In the genomic region with DNA sequence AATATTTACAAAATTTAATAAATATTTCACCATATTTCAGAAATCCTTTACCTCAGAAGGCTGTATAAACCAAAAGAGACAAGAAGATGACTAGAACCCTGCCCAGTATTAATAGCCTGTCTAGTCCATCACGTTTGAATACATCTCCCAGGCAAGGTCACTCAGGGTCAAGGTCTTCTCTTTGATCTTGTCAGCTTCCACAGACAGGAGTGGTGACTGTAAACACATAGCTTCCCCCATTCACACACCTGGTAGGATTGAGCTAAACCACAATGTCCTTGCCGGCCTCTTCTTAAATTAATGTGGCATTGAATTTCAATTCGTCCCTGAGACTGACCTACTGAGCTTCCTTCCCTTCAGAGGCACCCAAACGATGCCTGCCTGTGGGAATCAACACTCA, we compare ENCODE assay signal across 18 mouse cellular contexts. TPM values are rescaled to one million over a fixed set of nuclear protein-coding genes. Genes with fewer than 3 reads are reported as not detected.
DNase-seq lines count a peak whose midpoint lies in the region; ATAC-seq and TF ChIP-seq lines count a peak whose summit lies in the region.
"Had no signal": no experiment of that assay in that cellular context is flagged by ENCODE, and none has a peak within 500 bp of the region (broad histone marks: within the 10 kb centered on the region; RNA-seq: fewer than 3 reads in every experiment).

No protein-coding gene starts in this region.

- H3K36me3 ChIP-seq in heart, embryonic 10.5 days: no peaks in the 10 kb centered on the region
- H3K36me3 ChIP-seq in liver, embryonic 11.5 days (ENCODE audit: control insufficient read depth, insufficient read depth, low read length): no peaks in the 10 kb centered on the region
- no peaks in the 10 kb centered on the region for H3K36me3 ChIP-seq in intestine, embryonic 15.5 days
- no peaks in the 10 kb centered on the region for H3K36me3 ChIP-seq in myocyte (ENCODE audit: control insufficient read depth, insufficient read depth)
- H3K36me3 ChIP-seq: embryonic facial prominence, embryonic 10.5 days; forebrain, embryonic 15.5 days; limb, embryonic 12.5 days; lung, embryonic 15.5 days; midbrain, embryonic 13.5 days had no signal

- H3K4me1 ChIP-seq in heart, embryonic 10.5 days: peaks cover 21% of the 10 kb centered on the region
- H3K4me1 ChIP-seq in liver, embryonic 11.5 days (replicated peaks; ENCODE audit: control insufficient read depth, insufficient read depth, low read length): peaks cover 12% of the 10 kb centered on the region
- 0 out of 2 replicates have a peak, but pooled peaks cover 12% of the 10 kb centered on the region for H3K4me1 ChIP-seq in intestine, embryonic 15.5 days (replicated peaks)

- H3ac ChIP-seq in myocyte (ENCODE audit: control insufficient read depth, insufficient read length): no peak overlapping the region

- H3K79me2 ChIP-seq in myocyte (ENCODE audit: control insufficient read depth, insufficient read depth): no peaks in the 10 kb centered on the region

- WGBS in heart, embryonic 10.5 days: 30% methylated on average over 4 of the region's 4 CpGs
- 39% methylated on average over 4 of the region's 4 CpGs for WGBS in liver, embryonic 11.5 days
- 14% methylated on average over 4 of the region's 4 CpGs for WGBS in intestine, embryonic 15.5 days

- H3K27me3 ChIP-seq in heart, embryonic 10.5 days (ENCODE audit: insufficient read depth, poor library complexity, severe bottlenecking): no peaks in the 10 kb centered on the region
- no peaks in the 10 kb centered on the region for H3K27me3 ChIP-seq in liver, embryonic 11.5 days (replicated peaks; ENCODE audit: control insufficient read depth, insufficient read depth, low read length)
- no peaks in the 10 kb centered on the region for H3K27me3 ChIP-seq in intestine, embryonic 15.5 days (replicated peaks)
- H3K27me3 ChIP-seq in myocyte (ENCODE audit: control insufficient read depth, insufficient read depth, insufficient read length): no peaks in the 10 kb centered on the region
- H3K27me3 ChIP-seq: forebrain, embryonic 15.5 days; limb, embryonic 12.5 days; lung, embryonic 15.5 days; midbrain, embryonic 13.5 days had no signal

- DNase-seq in heart, embryonic 10.5 days (ENCODE audit: low spot score): no peak
- DNase-seq in heart, adult 8-10 months (ENCODE audit: low spot score): no peak
- no peak for DNase-seq in liver, embryonic 11.5 days (ENCODE audit: low spot score)
- DNase-seq in liver: no peak
- DNase-seq in urinary bladder, postnatal 4 days (ENCODE audit: low spot score in 2 of 2): no peak
- DNase-seq in embryo, embryonic 10 days (ENCODE audit: low spot score): no peak
- DNase-seq: cerebellum, adult 11-12 months; thymus, postnatal 25 days had no signal

- H3K9me3 ChIP-seq in heart, embryonic 10.5 days: no peaks in the 10 kb centered on the region
- no peaks in the 10 kb centered on the region for H3K9me3 ChIP-seq in liver, embryonic 11.5 days (ENCODE audit: control insufficient read depth, low read length)
- no peaks in the 10 kb centered on the region for H3K9me3 ChIP-seq in intestine, embryonic 15.5 days
- H3K9me3 ChIP-seq: embryonic facial prominence, embryonic 10.5 days; forebrain, embryonic 15.5 days; limb, embryonic 12.5 days; lung, embryonic 15.5 days; midbrain, embryonic 13.5 days had no signal

- H3K4me3 ChIP-seq in heart, embryonic 10.5 days: no peak overlapping the region
- H3K4me3 ChIP-seq in liver, embryonic 11.5 days (ENCODE audit: low read depth, low read length): no peak overlapping the region
- H3K4me3 ChIP-seq in intestine, embryonic 15.5 days (replicated peaks): no peak overlapping the region
- H3K4me3 ChIP-seq in myocyte: no peak overlapping the region
- H3K4me3 ChIP-seq: embryonic facial prominence, embryonic 10.5 days; erythroblast, embryonic 14.5 days; forebrain, embryonic 15.5 days; left cerebral cortex, adult 2 months; limb, embryonic 12.5 days; lung, embryonic 15.5 days; midbrain, embryonic 13.5 days had no signal

- ATAC-seq in liver, embryonic 11.5 days (replicated peaks; ENCODE audit: low FRiP score): no peak
- ATAC-seq in intestine, embryonic 15.5 days: peak; percentile 5; the same call in 1 of the 2 replicates
- ATAC-seq: forebrain, embryonic 15.5 days; hindbrain, postnatal 0 days; midbrain, embryonic 13.5 days had no signal

- TF ChIP-seq POLR2A in myocyte (IDR thresholded peaks at IDR 0.05; ENCODE audit: insufficient read length, low read depth): no peak

- H3K9ac ChIP-seq in liver, embryonic 11.5 days (ENCODE audit: low read depth, low read length): no peak overlapping the region
- H3K9ac ChIP-seq in intestine, embryonic 15.5 days: no peak overlapping the region
- H3K9ac ChIP-seq: forebrain, embryonic 15.5 days; limb, embryonic 12.5 days; lung, embryonic 15.5 days; midbrain, embryonic 13.5 days had no signal

- peak overlapping the region; percentile 47; the same call in 1 of the 2 replicates for H3K27ac ChIP-seq in heart, embryonic 10.5 days
- H3K27ac ChIP-seq in liver, embryonic 11.5 days (ENCODE audit: low read depth, low read length): no peak overlapping the region
- H3K27ac ChIP-seq in intestine, embryonic 15.5 days: peak overlapping the region; percentile 42
- H3K27ac ChIP-seq: forebrain, embryonic 15.5 days; hindbrain, postnatal 0 days; left cerebral cortex, adult 2 months; limb, embryonic 12.5 days; lung, embryonic 15.5 days; midbrain, embryonic 13.5 days had no signal

- H3K4me2 ChIP-seq in liver, embryonic 11.5 days: 0 out of 2 replicates have a peak overlapping the region, but pooled peaks have one; percentile 19
- no peak overlapping the region; the same call in 1 of the 2 replicates for H3K4me2 ChIP-seq in intestine, embryonic 15.5 days (replicated peaks)
- H3K4me2 ChIP-seq in myocyte (ENCODE audit: low read depth): peak overlapping the region; percentile 19
- H3K4me2 ChIP-seq: forebrain, embryonic 15.5 days; limb, embryonic 12.5 days; lung, embryonic 15.5 days; midbrain, embryonic 13.5 days had no signal

TF ChIP-seq in myocyte, 11 proteins besides CTCF, POLR2A, EP300 and RAD21:
- no peak for TF ChIP-seq MAX (IDR thresholded peaks at IDR 0.05; ENCODE audit: low read depth)
- no peak for TF ChIP-seq POLR2AphosphoS2 (IDR thresholded peaks at IDR 0.05; ENCODE audit: insufficient read length, low read depth)
- TF ChIP-seq CEBPB (IDR thresholded peaks at IDR 0.05; ENCODE audit: insufficient read depth, poor library complexity, severe bottlenecking): no peak
- TF ChIP-seq SRF (IDR thresholded peaks at IDR 0.05; ENCODE audit: control insufficient read depth, insufficient read length, low read depth): no peak
- TF ChIP-seq TCF3 (IDR thresholded peaks at IDR 0.05; ENCODE audit: insufficient read length, low read depth): no peak
- no peak for TF ChIP-seq MYOD1 (IDR thresholded peaks at IDR 0.05; ENCODE audit: control insufficient read depth in 1 of 3, insufficient read length in 2 of 3, low read depth in 2 of 3)
- no peak for TF ChIP-seq MYOG (IDR thresholded peaks at IDR 0.05; ENCODE audit: control insufficient read depth in 1 of 3, insufficient read depth in 1 of 3, insufficient read length in 2 of 3, low read depth in 2 of 3)
- TF ChIP-seq USF1 (IDR thresholded peaks at IDR 0.05; ENCODE audit: low read depth): no peak
- no peak for TF ChIP-seq E2F4 (IDR thresholded peaks at IDR 0.05; ENCODE audit: insufficient read depth)
- TF ChIP-seq REST (IDR thresholded peaks at IDR 0.05; ENCODE audit: insufficient read depth, insufficient read length): no peak
- no peak for TF ChIP-seq TCF12 (IDR thresholded peaks at IDR 0.05; ENCODE audit: insufficient read depth, poor library complexity, severe bottlenecking)

RNA-seq across cellular contexts. Expression of a gene that starts 20.3 kb away (rescaled TPM):
- 31.7 and 38.4 TPM in 2 replicates for polyA plus RNA-seq in heart, embryonic 10.5 days (2016; fragmentation: Nextera tagmentation; extraction: Ambion mirVana)
- total RNA-seq in heart, adult 8-10 months (2022): 1 to 10 TPM; 6.8 to 7.8 (median 7.5) TPM
- polyA plus RNA-seq in liver, embryonic 11.5 days (2014; fragmentation: Nextera tagmentation; extraction: Ambion mirVana): 43.9 and 45.4 TPM in 2 replicates
- polyA plus RNA-seq in intestine, embryonic 15.5 days (2015; fragmentation: Nextera tagmentation; extraction: Ambion mirVana): 31.1 and 31.3 TPM in 2 replicates
- polyA plus RNA-seq in myocyte (2012; fragmentation: generic; extraction: Trizol): 25.4 TPM
